Mouse (Mus musculus): ENCODE data around the gene Ephx1. TPM values are rescaled to one million over a fixed set of nuclear protein-coding genes. Genes with fewer than 3 reads are reported as not detected.

The Ephx1 gene
- polyA plus RNA-seq, 1 experiment from 2014 or later, result 20.2 TPM

DNA sequence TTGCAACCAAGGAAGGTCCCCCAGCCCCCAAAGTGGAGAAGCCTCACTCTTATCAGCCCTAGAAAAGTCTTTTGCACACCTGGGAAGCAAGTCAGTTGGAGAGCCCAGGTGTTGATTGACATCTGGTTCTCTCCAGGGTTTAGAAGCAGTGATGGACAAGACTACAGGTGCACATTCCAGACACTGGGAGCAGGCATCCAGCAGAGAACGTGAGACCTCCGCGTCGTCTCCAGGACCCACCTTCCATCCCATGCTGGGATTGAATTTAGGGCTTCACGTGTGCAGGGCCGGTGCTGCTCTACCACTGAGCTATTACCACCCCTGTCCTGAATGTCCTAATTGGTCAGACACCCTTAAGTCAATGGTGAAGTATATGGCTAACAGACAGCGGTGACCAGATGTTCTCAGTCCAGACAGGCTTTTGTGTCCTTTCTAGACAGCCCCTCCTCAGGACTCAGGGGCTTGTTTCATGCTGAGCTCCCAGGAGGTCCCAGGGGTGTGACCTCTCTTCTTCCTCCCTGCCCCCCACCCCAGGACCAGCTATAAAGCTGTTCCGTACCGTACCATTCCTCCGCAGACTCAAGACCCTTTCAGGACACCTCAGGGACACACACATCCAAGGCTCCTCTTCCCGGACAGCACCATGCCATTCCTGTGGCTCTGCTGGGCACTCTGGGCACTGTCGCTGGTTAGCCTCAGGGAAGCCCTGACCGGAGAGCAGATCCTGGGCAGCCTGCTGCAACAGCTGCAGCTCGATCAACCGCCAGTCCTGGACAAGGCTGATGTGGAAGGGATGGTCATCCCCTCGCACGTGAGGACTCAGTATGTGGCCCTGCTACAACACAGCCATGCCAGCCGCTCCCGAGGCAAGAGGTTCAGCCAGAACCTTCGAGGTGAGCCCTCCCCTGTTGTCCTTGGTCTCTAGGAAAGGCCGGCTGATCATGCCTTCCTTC lies 86.0 kb downstream of the Ephx1 start, which contains the start of gene Lefty1:
Gene Lefty1 (plus strand): TSS at position 556 of the 953 bp plus-strand sequence.
- no peak within 1 kb of the TSS for H3K27ac ChIP-seq
- ATAC-seq (replicated peaks; ENCODE audit: low FRiP score, low read depth) (no peak), DNase-seq (ENCODE audit: low spot score) (no peak)
- H3K9me3 ChIP-seq (replicated peaks; ENCODE audit: low read length), result no peaks in the 10 kb centered on the region
- no peak within 1 kb of the TSS for H3K4me3 ChIP-seq (replicated peaks; ENCODE audit: low read depth, low read length)
- H3K4me2 ChIP-seq (ENCODE audit: low read length), result no peak within 1 kb of the TSS
- peaks cover 9% of the 10 kb centered on the region; the same call in 1 of the 2 replicates for H3K27me3 ChIP-seq (ENCODE audit: insufficient read depth, low read length)
- WGBS, result 22% methylated on average over 21 of the region's 21 CpGs
- H3K9ac ChIP-seq (ENCODE audit: low read depth, low read length), result no peak within 1 kb of the TSS
- no peaks in the 10 kb centered on the region for H3K4me1 ChIP-seq (replicated peaks; ENCODE audit: insufficient read depth, low read length)
- H3K36me3 ChIP-seq (ENCODE audit: insufficient read depth, low read length), result no peaks in the 10 kb centered on the region
- TF ChIP-seq CTCF (IDR thresholded peaks at IDR 0.05; ENCODE audit: low read depth), result no peak

DNA sequence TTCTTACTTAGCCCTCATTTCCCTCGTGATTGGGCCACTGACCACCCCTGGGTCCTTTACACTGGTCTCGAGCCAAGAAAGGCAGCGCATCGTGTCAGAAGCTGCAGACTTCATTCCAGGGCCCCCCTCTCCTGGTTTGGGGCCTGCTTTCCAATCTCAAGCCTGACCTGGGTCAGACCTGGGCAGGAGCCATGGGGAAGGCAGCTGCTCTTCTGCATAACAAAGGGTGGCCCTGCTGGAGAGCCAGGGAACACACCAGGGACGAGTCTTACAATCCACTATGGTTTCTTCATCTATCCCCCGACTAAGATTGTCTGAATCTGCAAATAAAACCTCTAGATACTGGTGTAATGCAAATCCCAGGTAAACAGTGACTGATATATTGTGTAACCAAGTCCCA lies 87.0 kb downstream of the Ephx1 start:
- no peak overlapping the region for H3K4me3 ChIP-seq (replicated peaks; ENCODE audit: low read depth, low read length)
- H3K4me1 ChIP-seq (replicated peaks; ENCODE audit: insufficient read depth, low read length), result no peaks in the 10 kb centered on the region
- H3K4me2 ChIP-seq (ENCODE audit: low read length), result no peak overlapping the region
- H3K27me3 ChIP-seq (ENCODE audit: insufficient read depth, low read length), result peaks cover 9% of the 10 kb centered on the region; the same call in 1 of the 2 replicates
- ATAC-seq (replicated peaks; ENCODE audit: low FRiP score, low read depth) (no peak), DNase-seq (ENCODE audit: low spot score) (no peak)
- H3K36me3 ChIP-seq (ENCODE audit: insufficient read depth, low read length), result no peaks in the 10 kb centered on the region
- no peak overlapping the region for H3K9ac ChIP-seq (ENCODE audit: low read depth, low read length)
- WGBS, result 33% methylated on average over 6 of the region's 6 CpGs
- TF ChIP-seq CTCF (IDR thresholded peaks at IDR 0.05; ENCODE audit: low read depth), result no peak
- H3K27ac ChIP-seq, result no peak overlapping the region
- no peaks in the 10 kb centered on the region for H3K9me3 ChIP-seq (replicated peaks; ENCODE audit: low read length)

DNA sequence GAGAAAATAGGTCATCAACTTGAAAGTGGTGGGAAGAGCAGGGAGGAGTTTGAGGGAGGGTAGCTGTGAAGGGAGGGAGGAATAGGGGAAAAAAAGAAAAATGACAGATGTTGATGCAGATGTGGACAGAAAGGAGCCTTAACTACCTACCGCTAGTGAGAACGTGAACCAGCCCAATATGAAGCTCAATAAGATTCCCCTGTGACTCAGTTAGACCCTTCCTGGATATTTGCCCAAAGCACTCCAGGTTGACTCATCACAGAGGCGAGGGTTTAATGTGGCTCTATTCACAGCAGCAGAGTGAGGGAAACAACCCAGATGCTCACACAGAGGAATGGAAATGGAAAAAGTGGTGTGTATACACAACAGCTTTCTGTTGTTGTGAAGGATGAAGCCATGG lies 89.6 kb downstream of the Ephx1 start:
- no peak for ATAC-seq (replicated peaks; ENCODE audit: low FRiP score, low read depth)
- WGBS, result 70% methylated on average over 3 of the region's 3 CpGs
- H3K9me3 ChIP-seq (replicated peaks; ENCODE audit: low read length), result no peaks in the 10 kb centered on the region
- H3K4me1 ChIP-seq (replicated peaks; ENCODE audit: insufficient read depth, low read length), result no peaks in the 10 kb centered on the region
- H3K36me3 ChIP-seq (ENCODE audit: insufficient read depth, low read length), result no peaks in the 10 kb centered on the region
- H3K4me2 ChIP-seq (ENCODE audit: low read length), result no peak overlapping the region
- TF ChIP-seq CTCF (IDR thresholded peaks at IDR 0.05; ENCODE audit: low read depth), result no peak
- no peak overlapping the region for H3K27ac ChIP-seq
- DNase-seq (ENCODE audit: low spot score), result no peak
- peaks cover 9% of the 10 kb centered on the region; the same call in 1 of the 2 replicates for H3K27me3 ChIP-seq (ENCODE audit: insufficient read depth, low read length)
- no peak overlapping the region for H3K9ac ChIP-seq (ENCODE audit: low read depth, low read length)
- no peak overlapping the region for H3K4me3 ChIP-seq (replicated peaks; ENCODE audit: low read depth, low read length)

- ATAC-seq (replicated peaks; ENCODE audit: low FRiP score, low read depth) (no peak), DNase-seq (ENCODE audit: low spot score) (no peak)
- H3K4me3 ChIP-seq (replicated peaks; ENCODE audit: low read depth, low read length), result no peak overlapping the region
- H3K27me3 ChIP-seq (ENCODE audit: insufficient read depth, low read length), result peaks cover 9% of the 10 kb centered on the region; the same call in 1 of the 2 replicates
- no peak overlapping the region for H3K27ac ChIP-seq
- TF ChIP-seq CTCF (IDR thresholded peaks at IDR 0.05; ENCODE audit: low read depth), result no peak
- 32% methylated on average over 2 of the region's 2 CpGs for WGBS
- H3K4me1 ChIP-seq (replicated peaks; ENCODE audit: insufficient read depth, low read length), result no peaks in the 10 kb centered on the region
- no peak overlapping the region for H3K9ac ChIP-seq (ENCODE audit: low read depth, low read length)
- H3K36me3 ChIP-seq (ENCODE audit: insufficient read depth, low read length), result no peaks in the 10 kb centered on the region
- H3K4me2 ChIP-seq (ENCODE audit: low read length), result no peak overlapping the region
- H3K9me3 ChIP-seq (replicated peaks; ENCODE audit: low read length), result no peaks in the 10 kb centered on the region
Measured at GRCm38 (mm10) chr1:180929599-180929998, 91.1 kb downstream of the Ephx1 start.

- Histone ChIP-seq H3K36me3 (ENCODE audit: insufficient read depth, low read length) (no peaks in the 10 kb centered on the region), H3K4me3 (replicated peaks; ENCODE audit: low read depth, low read length) (no peak overlapping the region), H3K4me2 (ENCODE audit: low read length) (no peak overlapping the region), H3K4me1 (replicated peaks; ENCODE audit: insufficient read depth, low read length) (no peaks in the 10 kb centered on the region), H3K27ac (no peak overlapping the region), H3K9me3 (replicated peaks; ENCODE audit: low read length) (no peaks in the 10 kb centered on the region), H3K27me3 (ENCODE audit: insufficient read depth, low read length) (no peaks in the 10 kb centered on the region), H3K9ac (ENCODE audit: low read depth, low read length) (no peak overlapping the region)
- no peak for TF ChIP-seq CTCF (IDR thresholded peaks at IDR 0.05; ENCODE audit: low read depth)
- DNase-seq (ENCODE audit: low spot score) (no peak), ATAC-seq (replicated peaks; ENCODE audit: low FRiP score, low read depth) (no peak)
- WGBS, result 69% methylated on average over 4 of the region's 4 CpGs
Measured at GRCm38 (mm10) chr1:180926286-180926685, 94.4 kb downstream of the Ephx1 start.

Other genes with a start within 250 kb of the Ephx1 start
- 2,528 and 2,557 TPM in 2 replicates for gene H3f3a, start 207.0 kb downstream of the Ephx1 start, polyA plus RNA-seq (2015; fragmentation: Nextera tagmentation; extraction: Ambion mirVana)
- gene Sde2, start 169.8 kb downstream of the Ephx1 start, polyA plus RNA-seq (2015; fragmentation: Nextera tagmentation; extraction: Ambion mirVana), result 25.6 and 29.6 TPM in 2 replicates
- 0.09 and 0.39 TPM in 2 replicates for gene Lefty2, start 127.8 kb downstream of the Ephx1 start, polyA plus RNA-seq (2015; fragmentation: Nextera tagmentation; extraction: Ambion mirVana)
- gene Pycr2, start 116.6 kb downstream of the Ephx1 start, polyA plus RNA-seq (2015; fragmentation: Nextera tagmentation; extraction: Ambion mirVana), result 72.6 and 76.5 TPM in 2 replicates
- 1.5 and 1.6 TPM in 2 replicates for gene Lefty1, start 85.9 kb downstream of the Ephx1 start, polyA plus RNA-seq (2015; fragmentation: Nextera tagmentation; extraction: Ambion mirVana)
- gene Tmem63a, start 78.6 kb downstream of the Ephx1 start, polyA plus RNA-seq (2015; fragmentation: Nextera tagmentation; extraction: Ambion mirVana), result 10.6 and 14.8 TPM in 2 replicates
- gene 9130409I23Rik, start 30.3 kb upstream of the Ephx1 start, polyA plus RNA-seq (2015; fragmentation: Nextera tagmentation; extraction: Ambion mirVana), result 0.08 TPM in 1 of 2 replicates, not detected in the other
- gene Nvl, start 123.3 kb upstream of the Ephx1 start, polyA plus RNA-seq (2015; fragmentation: Nextera tagmentation; extraction: Ambion mirVana), result 20.3 and 20.4 TPM in 2 replicates
- gene Cnih4, start 123.8 kb upstream of the Ephx1 start, polyA plus RNA-seq (2015; fragmentation: Nextera tagmentation; extraction: Ambion mirVana), result 121 and 123 TPM in 2 replicates
- 39.8 and 40.4 TPM in 2 replicates for gene Wdr26, start 191.1 kb upstream of the Ephx1 start, polyA plus RNA-seq (2015; fragmentation: Nextera tagmentation; extraction: Ambion mirVana)

Measured in kidney, postnatal 0 days (tissue).